Mouse (Mus musculus) neural tube, embryonic 12.5 days (tissue): ENCODE measurements at regions not wholly inside any gene's neighbourhood (a gene's known extent, or its start where the extent isn't known, plus 50 kb on each side); places are given as distances from the start of the nearest gene placed in this dataset.
A peak's percentile ranks its signal among the peaks of the same experiment; 100 is the strongest.

ENCODE experiments used
- ATAC-seq: fragments of 200-750 bp; cut with Nextera tagmentation; 2 replicates; pipeline ENCODE4 v1.8.0; 2017; ENCODE audit warnings: low read depth, mild to moderate bottlenecking, moderate TSS enrichment, moderate library complexity; ENCODE audit not compliant: low FRiP score
- H3K27ac ChIP-seq: fragments of 300-500 bp; sonication (generic); 2 replicates; pipeline ENCODE4 v1.5.1; 2016
- H3K27me3 ChIP-seq: fragments of 300-500 bp; sonication (generic); replicated peaks from 2 replicates; pipeline ENCODE4 v1.6.1; 2016; ENCODE audit warnings: mild to moderate bottlenecking
- H3K36me3 ChIP-seq: fragments of 300-500 bp; sonication (generic); 2 replicates; pipeline ENCODE4 v1.6.1; 2016; ENCODE audit warnings: mild to moderate bottlenecking
- H3K4me1 ChIP-seq: fragments of 300-500 bp; sonication (generic); 2 replicates; pipeline ENCODE4 v1.6.1; 2016
- H3K4me2 ChIP-seq: fragments of 300-500 bp; sonication (generic); replicated peaks from 2 replicates; pipeline ENCODE4 v1.6.1; 2016; ENCODE audit warnings: mild to moderate bottlenecking
- H3K4me3 ChIP-seq: fragments of 300-500 bp; sonication (generic); 2 replicates; pipeline ENCODE4 v1.5.1; 2016
- H3K9ac ChIP-seq: fragments of 300-500 bp; sonication (generic); 2 replicates; pipeline ENCODE4 v1.6.1; 2016; ENCODE audit warnings: mild to moderate bottlenecking
- H3K9me3 ChIP-seq: fragments of 300-500 bp; sonication (generic); 2 replicates; pipeline ENCODE4 v1.6.1; 2016; ENCODE audit warnings: mild to moderate bottlenecking
- WGBS: fragments of 180-500 bp; shearing (Covaris S2); methylation state at CpG from one replicate; pipeline ENCODE4 v1.1.7; 2016; 5-methylcytosine and 5-hydroxymethylcytosine counted together

DNA sequence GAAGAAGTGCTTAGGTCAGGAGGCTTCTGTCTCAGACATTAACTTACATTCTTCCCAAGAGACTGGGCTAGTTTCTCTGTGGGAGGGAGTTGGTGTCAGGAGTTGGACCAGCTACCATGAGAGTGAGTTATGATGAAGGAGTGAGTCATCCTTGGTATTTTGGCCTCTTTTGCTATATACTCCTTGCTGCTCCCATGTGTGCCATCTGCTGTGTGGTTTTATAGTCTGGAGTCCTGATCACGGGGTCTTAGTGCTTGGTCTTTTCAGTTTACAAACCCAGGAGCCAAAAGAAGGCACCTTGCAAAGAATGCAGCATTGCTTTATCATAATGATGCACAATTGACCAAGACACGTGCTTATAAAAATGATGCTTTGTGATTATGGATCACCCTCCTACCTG is 56.6 kb downstream of the Zfp503 start:
- WGBS, result 82% methylated on average over 2 of the region's 2 CpGs
- no peak overlapping the region for H3K4me3 ChIP-seq
- H3K4me2 ChIP-seq, result no peak overlapping the region
- H3K9ac ChIP-seq, result no peak overlapping the region
- H3K27me3 ChIP-seq, result no peaks in the 10 kb centered on the region
- no peaks in the 10 kb centered on the region for H3K36me3 ChIP-seq
- H3K9me3 ChIP-seq, result no peaks in the 10 kb centered on the region
- no peaks in the 10 kb centered on the region for H3K4me1 ChIP-seq
- no peak for ATAC-seq
- no peak overlapping the region for H3K27ac ChIP-seq

DNA sequence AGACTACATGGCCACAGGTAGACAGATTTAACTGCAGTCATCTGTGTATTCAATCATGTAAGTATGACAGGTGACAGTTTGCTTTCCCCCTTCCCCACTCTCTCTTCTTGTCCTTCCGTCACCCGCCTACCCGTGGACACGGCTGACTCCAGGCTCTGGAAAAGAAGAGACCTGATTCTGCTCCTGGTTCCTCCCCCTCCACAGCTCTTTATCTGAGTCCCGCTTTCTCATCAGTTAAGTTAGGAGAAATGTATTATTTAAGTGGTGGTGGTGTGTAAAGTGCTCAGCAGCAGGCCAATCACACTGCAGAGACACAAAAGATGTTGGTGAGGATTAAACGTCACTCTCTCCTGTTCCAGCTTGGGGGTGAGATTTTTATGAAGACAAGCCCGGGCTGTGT is 57.5 kb downstream of the Zfp503 start:
- no peaks in the 10 kb centered on the region for H3K9me3 ChIP-seq
- 77% methylated on average over 7 of the region's 7 CpGs for WGBS

DNA sequence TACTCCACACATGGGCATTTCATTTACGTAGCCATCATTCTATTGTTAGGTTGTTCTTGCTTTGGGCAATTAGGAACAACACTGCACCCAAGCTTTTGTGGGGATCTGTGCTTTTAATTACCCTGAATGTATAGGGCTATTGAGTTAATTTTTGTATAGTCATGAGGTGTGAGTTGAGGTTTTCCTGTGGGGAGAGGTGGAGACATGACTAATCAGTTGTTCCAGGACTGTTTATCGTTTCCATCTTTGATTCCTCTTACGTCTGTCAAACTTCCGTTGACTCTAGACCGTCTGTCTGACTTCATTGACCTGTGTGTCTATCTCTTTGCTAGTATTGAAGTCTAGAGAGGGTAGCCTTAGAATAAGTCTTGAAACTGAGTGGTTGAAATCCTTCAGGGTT is 60.4 kb downstream of the Zfp503 start:
- Histone ChIP-seq H3K27me3 (no peaks in the 10 kb centered on the region), H3K4me2 (no peak overlapping the region), H3K4me3 (no peak overlapping the region), H3K36me3 (no peaks in the 10 kb centered on the region), H3K27ac (no peak overlapping the region), H3K4me1 (no peaks in the 10 kb centered on the region), H3K9ac (no peak overlapping the region), H3K9me3 (no peaks in the 10 kb centered on the region)
- 81% methylated on average over 5 of the region's 5 CpGs for WGBS
- no peak for ATAC-seq

More for the DNA sequence above, 57.5 kb downstream of the Zfp503 start:
- ATAC-seq, result no peak
- Histone ChIP-seq H3K4me2 (no peak overlapping the region), H3K27ac (no peak overlapping the region), H3K4me3 (no peak overlapping the region), H3K27me3 (no peaks in the 10 kb centered on the region), H3K36me3 (no peaks in the 10 kb centered on the region), H3K4me1 (no peaks in the 10 kb centered on the region), H3K9ac (no peak overlapping the region)

DNA sequence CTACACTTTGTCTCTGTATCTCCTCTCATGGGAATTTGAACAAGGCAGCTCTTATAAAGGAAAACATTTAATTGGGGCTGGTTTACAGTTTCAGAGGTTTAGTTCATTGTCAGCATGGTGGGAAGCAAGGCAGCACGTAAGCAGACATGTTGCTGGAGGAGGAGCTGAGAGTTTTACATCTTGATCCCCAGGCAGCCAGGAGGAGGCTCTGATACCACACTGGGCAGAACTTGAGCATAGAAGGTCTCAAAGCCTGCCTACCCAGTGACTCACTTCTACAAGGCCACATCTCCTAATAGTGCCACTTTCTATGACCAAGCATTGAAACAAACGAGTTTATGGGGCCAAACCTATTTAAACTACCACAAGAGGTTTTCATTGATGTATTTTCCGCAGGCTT is 67.9 kb upstream of the Comtd1 start:
- 81% methylated on average over 3 of the region's 3 CpGs for WGBS
- Histone ChIP-seq H3K4me3 (no peak overlapping the region), H3K4me1 (no peaks in the 10 kb centered on the region), H3K36me3 (no peaks in the 10 kb centered on the region), H3K4me2 (no peak overlapping the region), H3K27ac (no peak overlapping the region), H3K9me3 (0 out of 2 replicates have a peak, but pooled peaks cover 3% of the 10 kb centered on the region), H3K9ac (no peak overlapping the region), H3K27me3 (no peaks in the 10 kb centered on the region)
- no peak for ATAC-seq

DNA sequence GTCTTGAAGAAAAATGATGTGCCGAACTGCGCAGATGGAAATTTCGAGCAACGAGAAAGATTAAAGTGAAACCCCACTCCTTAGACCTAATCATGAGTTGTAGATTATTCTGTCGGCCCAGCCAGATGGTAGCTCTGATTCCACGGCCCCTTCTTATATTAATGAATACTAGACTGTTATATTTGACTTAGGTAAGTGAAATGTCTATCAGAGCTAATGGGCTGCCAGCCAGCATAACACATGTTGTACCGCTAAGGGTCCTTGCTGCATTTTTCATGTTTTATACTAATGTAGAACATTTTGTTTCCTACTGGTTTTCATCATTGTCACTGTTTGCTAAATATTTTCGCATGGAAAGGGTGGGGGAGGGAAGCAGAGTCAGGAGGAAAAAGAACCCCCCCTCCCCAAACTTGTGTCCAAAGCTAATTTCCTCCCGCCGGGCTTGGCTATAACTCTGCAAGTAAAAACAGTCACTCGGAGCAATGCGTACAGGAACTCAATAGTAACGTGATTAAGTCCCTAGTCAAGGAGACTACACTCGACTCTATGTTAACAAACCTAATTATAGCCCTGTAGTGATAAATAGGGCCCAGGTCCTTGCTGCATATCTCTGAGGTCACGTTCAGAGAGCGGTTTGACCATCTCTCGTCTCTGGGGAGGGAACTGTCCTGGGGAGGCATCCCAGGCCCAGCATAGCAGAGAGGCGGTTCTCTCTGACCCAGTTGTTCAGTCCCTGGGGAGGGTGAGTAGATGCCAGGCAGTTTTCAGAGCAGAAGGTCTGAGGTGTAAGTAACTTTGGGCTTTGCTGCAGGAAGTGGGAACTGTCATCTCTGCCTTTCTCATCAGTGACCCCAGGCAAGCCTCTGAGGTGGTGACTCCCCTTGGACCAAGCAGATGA is 56.0 kb upstream of the Comtd1 start:
- Histone ChIP-seq H3K27me3 (no peaks in the 10 kb centered on the region), H3K27ac (no peak overlapping the region), H3K4me3 (no peak overlapping the region), H3K4me2 (peak overlapping the region; percentile 54; the same call in 1 of the 2 replicates), H3K9ac (no peak overlapping the region), H3K4me1 (peaks cover 22% of the 10 kb centered on the region), H3K36me3 (no peaks in the 10 kb centered on the region), H3K9me3 (no peaks in the 10 kb centered on the region)
- 35% methylated on average over 18 of the region's 18 CpGs for WGBS
- ATAC-seq, result 0 out of 2 replicates have a peak, but pooled peaks have one; percentile 41

DNA sequence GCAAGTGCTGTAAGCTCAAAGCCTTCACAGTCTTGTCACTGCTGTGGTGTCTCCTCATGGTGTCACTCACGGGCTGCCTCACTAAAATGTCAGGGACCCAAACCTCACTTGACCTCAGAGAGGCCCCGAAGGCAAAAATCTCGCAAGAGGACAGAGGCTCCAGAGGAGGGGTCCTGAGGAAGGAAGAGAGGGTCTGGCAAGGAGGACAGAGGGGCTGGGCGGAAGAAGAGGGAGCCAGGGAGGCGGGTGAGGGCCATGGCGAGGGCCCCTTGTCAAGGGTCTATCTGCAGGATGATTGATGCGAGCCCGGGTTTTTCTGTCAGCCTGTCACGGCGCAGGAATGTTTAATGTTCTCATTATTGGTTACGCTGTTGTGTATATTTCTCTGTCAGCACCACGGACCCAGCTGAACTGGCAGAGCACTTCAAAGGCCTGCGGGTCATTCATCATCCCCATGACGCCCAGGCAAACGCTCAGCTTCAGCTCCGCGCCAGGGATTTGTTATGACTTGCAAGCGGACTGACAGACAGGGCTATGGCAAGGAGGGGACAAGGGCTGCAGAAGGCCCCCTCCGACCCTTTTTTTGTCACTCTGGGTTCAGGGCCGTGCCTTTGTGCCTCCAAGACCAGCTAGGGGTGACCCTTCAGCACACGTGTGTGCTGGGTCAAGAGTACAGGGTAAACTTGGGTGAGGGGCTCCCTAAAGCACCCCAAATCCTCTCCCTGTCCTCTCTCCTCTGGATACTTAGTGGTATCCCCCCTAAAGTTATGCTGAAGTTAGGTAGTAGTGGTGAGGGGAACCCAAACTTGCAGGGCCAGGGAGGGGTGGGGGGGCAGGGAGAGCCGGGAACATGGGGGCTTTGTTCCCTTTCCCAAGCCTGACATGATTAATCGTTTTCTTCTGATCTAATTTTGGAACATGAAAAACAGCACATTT is 55.1 kb upstream of the Comtd1 start:
- peak; percentile 79 for ATAC-seq
- Histone ChIP-seq H3K9me3 (no peaks in the 10 kb centered on the region), H3K9ac (0 out of 2 replicates have a peak overlapping the region, but pooled peaks have one; percentile 30), H3K27me3 (no peaks in the 10 kb centered on the region), H3K4me2 (peak overlapping the region; percentile 54), H3K4me1 (peaks cover 22% of the 10 kb centered on the region), H3K27ac (peak overlapping the region; percentile 27; the same call in 1 of the 2 replicates), H3K4me3 (no peak overlapping the region), H3K36me3 (no peaks in the 10 kb centered on the region)
- WGBS, result 7% methylated on average over 23 of the region's 23 CpGs

DNA sequence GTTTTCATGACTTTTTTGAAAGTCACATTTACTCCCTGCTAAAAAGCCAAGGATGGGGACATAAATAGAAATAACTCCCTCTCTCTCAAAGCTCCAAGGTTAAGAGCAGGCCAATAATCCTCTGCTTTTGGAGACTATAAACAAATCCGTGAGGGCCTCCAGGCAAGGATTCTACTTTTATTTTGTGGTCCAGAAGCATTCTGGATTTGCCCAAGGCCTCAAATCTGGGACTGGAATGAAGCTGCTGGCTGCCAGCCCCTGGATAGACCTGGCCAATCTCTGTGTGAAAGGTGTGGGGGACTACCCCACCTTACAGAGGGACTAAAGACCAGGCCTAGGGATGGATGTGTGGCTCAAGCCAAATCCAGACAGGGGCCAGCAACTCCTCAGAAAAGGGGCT is 54.1 kb upstream of the Comtd1 start:
- H3K9me3 ChIP-seq, result no peaks in the 10 kb centered on the region
- WGBS, result 84% methylated on average over 1 of the region's 1 CpGs
- H3K4me1 ChIP-seq, result peaks cover 22% of the 10 kb centered on the region
- H3K36me3 ChIP-seq, result no peaks in the 10 kb centered on the region
- H3K4me2 ChIP-seq, result no peak overlapping the region
- no peak for ATAC-seq
- no peak overlapping the region for H3K4me3 ChIP-seq
- H3K27ac ChIP-seq, result no peak overlapping the region
- H3K9ac ChIP-seq, result no peak overlapping the region
- H3K27me3 ChIP-seq, result 0 out of 2 replicates have a peak, but pooled peaks cover 3% of the 10 kb centered on the region

DNA sequence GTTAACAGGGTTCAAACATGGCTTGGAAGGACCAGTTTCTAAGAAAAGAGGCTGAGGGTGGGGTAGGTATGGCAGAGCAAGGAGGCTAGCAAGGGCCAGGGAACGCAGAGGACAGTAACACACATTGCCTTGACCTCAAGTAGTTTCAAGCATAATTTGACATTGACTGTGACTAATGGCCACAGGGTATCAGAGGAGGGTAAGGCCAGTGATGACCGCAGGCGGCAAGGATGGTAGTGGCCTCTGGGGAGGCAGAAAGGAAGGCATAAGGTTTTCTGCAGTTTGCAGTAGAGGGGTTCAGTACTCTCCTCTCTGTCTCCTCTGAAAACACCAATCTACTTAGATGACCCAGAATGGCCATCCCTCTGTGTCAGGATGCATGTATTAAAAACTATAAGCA is 53.7 kb upstream of the Comtd1 start:
- Histone ChIP-seq H3K4me2 (no peak overlapping the region), H3K4me3 (no peak overlapping the region), H3K27me3 (0 out of 2 replicates have a peak, but pooled peaks cover 3% of the 10 kb centered on the region), H3K9ac (no peak overlapping the region), H3K9me3 (no peaks in the 10 kb centered on the region), H3K4me1 (peaks cover 22% of the 10 kb centered on the region), H3K27ac (no peak overlapping the region), H3K36me3 (no peaks in the 10 kb centered on the region)
- ATAC-seq, result no peak
- 62% methylated on average over 3 of the region's 3 CpGs for WGBS

DNA sequence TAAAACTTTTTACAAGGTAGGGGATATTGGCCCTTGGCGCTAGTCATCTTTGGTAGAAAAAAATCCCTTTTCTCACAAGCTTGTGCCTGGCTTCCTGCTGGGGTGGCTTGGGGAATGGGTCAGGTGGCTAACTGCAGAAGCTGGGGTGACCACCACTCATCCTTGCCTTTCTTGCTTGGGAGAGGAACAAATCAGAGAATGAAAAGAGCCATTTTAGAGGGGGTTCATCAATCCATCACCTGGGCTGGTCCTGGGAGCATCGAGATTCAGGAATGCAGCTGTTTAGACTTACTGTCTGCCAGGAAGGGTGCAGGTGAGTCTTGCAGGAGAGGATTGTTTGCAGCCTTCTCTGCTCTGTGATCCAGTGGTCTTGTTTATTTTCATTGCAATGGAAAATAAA is 52.2 kb upstream of the Comtd1 start:
- ATAC-seq, result no peak
- Histone ChIP-seq H3K4me1 (peaks cover 22% of the 10 kb centered on the region), H3K27me3 (0 out of 2 replicates have a peak, but pooled peaks cover 3% of the 10 kb centered on the region), H3K9me3 (no peaks in the 10 kb centered on the region), H3K27ac (no peak overlapping the region), H3K4me2 (no peak overlapping the region), H3K4me3 (no peak overlapping the region), H3K36me3 (no peaks in the 10 kb centered on the region), H3K9ac (no peak overlapping the region)
- WGBS, result 84% methylated on average over 2 of the region's 2 CpGs

DNA sequence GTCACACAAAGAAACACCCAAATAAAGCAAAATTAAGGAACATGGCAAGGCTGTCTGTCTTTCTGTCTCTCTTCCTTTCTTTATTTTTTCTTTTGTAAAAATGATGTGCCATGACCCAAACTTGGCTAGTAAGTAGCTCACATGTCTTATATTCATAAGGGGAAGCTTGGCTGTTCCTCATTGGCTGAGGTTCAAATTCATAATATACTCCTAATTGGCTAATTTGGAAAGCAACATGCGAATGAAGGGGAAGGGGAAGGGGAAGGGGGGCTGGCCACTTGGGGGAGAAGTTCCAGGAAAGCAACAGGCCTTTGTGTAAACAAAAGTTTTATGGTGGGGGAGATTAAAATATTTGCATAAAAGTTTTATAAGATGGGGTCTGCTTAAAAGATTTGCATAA is 51.7 kb upstream of the Comtd1 start:
- no peak for ATAC-seq

More for the DNA sequence above, 51.7 kb upstream of the Comtd1 start:
- whole genome bisulfite sequencing, result 57% methylated on average over 1 of the region's 1 CpGs
- Histone ChIP-seq H3K9ac (no peak overlapping the region), H3K9me3 (no peaks in the 10 kb centered on the region), H3K4me2 (no peak overlapping the region), H3K36me3 (no peaks in the 10 kb centered on the region), H3K27me3 (0 out of 2 replicates have a peak, but pooled peaks cover 3% of the 10 kb centered on the region), H3K4me1 (peaks cover 22% of the 10 kb centered on the region), H3K4me3 (no peak overlapping the region), H3K27ac (no peak overlapping the region)
